Mouse (Mus musculus): ENCODE results near the gene Arhgef9. TPM values are rescaled to one million over a fixed set of nuclear protein-coding genes. Genes with fewer than 3 reads are reported as not detected.

The Arhgef9 gene
- polyA plus RNA-seq (2011; ENCODE audit: insufficient read depth, insufficient read length, low replicate concordance, missing spikeins): 8.8 TPM in 1 of 2 replicates, not detected in the other

- 11% methylated on average over 21 of the region's 24 CpGs for WGBS
- Histone ChIP-seq H3K4me1 (ENCODE audit: control insufficient read depth, insufficient read depth, low read length) (no peaks in the 10 kb centered on the region), H3K27ac (ENCODE audit: control insufficient read depth, insufficient read depth, low read depth, low read length, poor library complexity) (no peak within 1 kb of the TSS), H3K4me3 (replicated peaks; ENCODE audit: control insufficient read depth, low read depth, low read length) (no peak within 1 kb of the TSS)
- no peak for TF ChIP-seq CTCF (IDR thresholded peaks at IDR 0.05; ENCODE audit: control insufficient read depth, insufficient read depth, low read length)
- TF ChIP-seq POLR2A (IDR thresholded peaks at IDR 0.05; ENCODE audit: borderline replicate concordance, control insufficient read depth, low read depth, low read length): no peak
Measured at GRCm38 (mm10) chrX:95196104-95196919, at the start of gene Arhgef9. Gene Arhgef9, minus strand, starts transcription at chrX:95196856.

- TF ChIP-seq CTCF (IDR thresholded peaks at IDR 0.05; ENCODE audit: control insufficient read depth, insufficient read depth, low read length): no peak
- TF ChIP-seq POLR2A (IDR thresholded peaks at IDR 0.05; ENCODE audit: borderline replicate concordance, control insufficient read depth, low read depth, low read length): no peak
- no peak overlapping the region for H3K27ac ChIP-seq (ENCODE audit: control insufficient read depth, insufficient read depth, low read depth, low read length, poor library complexity)
- no peaks in the 10 kb centered on the region for H3K4me1 ChIP-seq (ENCODE audit: control insufficient read depth, insufficient read depth, low read length)
- H3K4me3 ChIP-seq (replicated peaks; ENCODE audit: control insufficient read depth, low read depth, low read length): no peak overlapping the region
Measured at GRCm38 (mm10) chrX:95238896-95239295, 42.2 kb upstream of the Arhgef9 start.

- Histone ChIP-seq H3K4me1 (ENCODE audit: control insufficient read depth, insufficient read depth, low read length) (no peaks in the 10 kb centered on the region), H3K4me3 (replicated peaks; ENCODE audit: control insufficient read depth, low read depth, low read length) (no peak overlapping the region), H3K27ac (ENCODE audit: control insufficient read depth, insufficient read depth, low read depth, low read length, poor library complexity) (no peak overlapping the region)
- TF ChIP-seq POLR2A (IDR thresholded peaks at IDR 0.05; ENCODE audit: borderline replicate concordance, control insufficient read depth, low read depth, low read length) (no peak), CTCF (IDR thresholded peaks at IDR 0.05; ENCODE audit: control insufficient read depth, insufficient read depth, low read length) (no peak)
- 39% methylated on average over 3 of the region's 3 CpGs for WGBS
Measured at GRCm38 (mm10) chrX:95195363-95196103, 1.1 kb downstream of the Arhgef9 start.

GRCm38 (mm10) chrX:95175978-95176377, 20.7 kb downstream of the Arhgef9 start:
- no peaks in the 10 kb centered on the region for H3K4me1 ChIP-seq (ENCODE audit: control insufficient read depth, insufficient read depth, low read length)
- no peak overlapping the region for H3K27ac ChIP-seq (ENCODE audit: control insufficient read depth, insufficient read depth, low read depth, low read length, poor library complexity)
- WGBS: 8% methylated on average over 3 of the region's 3 CpGs
- TF ChIP-seq CTCF (IDR thresholded peaks at IDR 0.05; ENCODE audit: control insufficient read depth, insufficient read depth, low read length): no peak
- TF ChIP-seq POLR2A (IDR thresholded peaks at IDR 0.05; ENCODE audit: borderline replicate concordance, control insufficient read depth, low read depth, low read length): no peak
- no peak overlapping the region for H3K4me3 ChIP-seq (replicated peaks; ENCODE audit: control insufficient read depth, low read depth, low read length)

- H3K4me1 ChIP-seq (ENCODE audit: control insufficient read depth, insufficient read depth, low read length): no peaks in the 10 kb centered on the region
- peak overlapping the region; percentile 58 for H3K4me3 ChIP-seq (replicated peaks; ENCODE audit: control insufficient read depth, low read depth, low read length)
- H3K27ac ChIP-seq (ENCODE audit: control insufficient read depth, insufficient read depth, low read depth, low read length, poor library complexity): no peak overlapping the region
- TF ChIP-seq CTCF (IDR thresholded peaks at IDR 0.05; ENCODE audit: control insufficient read depth, insufficient read depth, low read length) (no peak), POLR2A (IDR thresholded peaks at IDR 0.05; ENCODE audit: borderline replicate concordance, control insufficient read depth, low read depth, low read length) (no peak)
- WGBS: 9% methylated on average over 16 of the region's 16 CpGs
Measured at GRCm38 (mm10) chrX:95166317-95166716, 30.3 kb downstream of the Arhgef9 start.

- H3K27ac ChIP-seq (ENCODE audit: control insufficient read depth, insufficient read depth, low read depth, low read length, poor library complexity): no peak overlapping the region
- H3K4me3 ChIP-seq (replicated peaks; ENCODE audit: control insufficient read depth, low read depth, low read length): peak overlapping the region; percentile 58
- H3K4me1 ChIP-seq (ENCODE audit: control insufficient read depth, insufficient read depth, low read length): no peaks in the 10 kb centered on the region
- no peak for TF ChIP-seq POLR2A (IDR thresholded peaks at IDR 0.05; ENCODE audit: borderline replicate concordance, control insufficient read depth, low read depth, low read length)
- no peak for TF ChIP-seq CTCF (IDR thresholded peaks at IDR 0.05; ENCODE audit: control insufficient read depth, insufficient read depth, low read length)
- 21% methylated on average over 9 of the region's 9 CpGs for whole genome bisulfite sequencing
Measured at GRCm38 (mm10) chrX:95165671-95166127, 31.0 kb downstream of the Arhgef9 start.

- Histone ChIP-seq H3K27ac (ENCODE audit: control insufficient read depth, insufficient read depth, low read depth, low read length, poor library complexity) (no peak overlapping the region), H3K4me1 (ENCODE audit: control insufficient read depth, insufficient read depth, low read length) (no peaks in the 10 kb centered on the region), H3K4me3 (replicated peaks; ENCODE audit: control insufficient read depth, low read depth, low read length) (no peak overlapping the region)
- TF ChIP-seq POLR2A (IDR thresholded peaks at IDR 0.05; ENCODE audit: borderline replicate concordance, control insufficient read depth, low read depth, low read length) (no peak), CTCF (IDR thresholded peaks at IDR 0.05; ENCODE audit: control insufficient read depth, insufficient read depth, low read length) (no peak)
- WGBS: 76% methylated on average over 6 of the region's 6 CpGs
Measured at GRCm38 (mm10) chrX:95164140-95164539, 32.5 kb downstream of the Arhgef9 start.

- Histone ChIP-seq H3K4me3 (replicated peaks; ENCODE audit: control insufficient read depth, low read depth, low read length) (no peak overlapping the region), H3K27ac (ENCODE audit: control insufficient read depth, insufficient read depth, low read depth, low read length, poor library complexity) (no peak overlapping the region), H3K4me1 (ENCODE audit: control insufficient read depth, insufficient read depth, low read length) (no peaks in the 10 kb centered on the region)
- TF ChIP-seq CTCF (IDR thresholded peaks at IDR 0.05; ENCODE audit: control insufficient read depth, insufficient read depth, low read length): no peak
- TF ChIP-seq POLR2A (IDR thresholded peaks at IDR 0.05; ENCODE audit: borderline replicate concordance, control insufficient read depth, low read depth, low read length): no peak
Measured at GRCm38 (mm10) chrX:95163452-95163851, 33.2 kb downstream of the Arhgef9 start.
